Mouse (Mus musculus): ENCODE data around the gene Phf21a. TPM values are rescaled to one million over a fixed set of nuclear protein-coding genes. Genes with fewer than 3 reads are reported as not detected.
A peak's percentile ranks its signal among the peaks of the same experiment; 100 is the strongest.

The Phf21a gene
- total and polyA plus RNA-seq, 2 experiments from 2014 or later = 34.4 to 146 TPM

DNA sequence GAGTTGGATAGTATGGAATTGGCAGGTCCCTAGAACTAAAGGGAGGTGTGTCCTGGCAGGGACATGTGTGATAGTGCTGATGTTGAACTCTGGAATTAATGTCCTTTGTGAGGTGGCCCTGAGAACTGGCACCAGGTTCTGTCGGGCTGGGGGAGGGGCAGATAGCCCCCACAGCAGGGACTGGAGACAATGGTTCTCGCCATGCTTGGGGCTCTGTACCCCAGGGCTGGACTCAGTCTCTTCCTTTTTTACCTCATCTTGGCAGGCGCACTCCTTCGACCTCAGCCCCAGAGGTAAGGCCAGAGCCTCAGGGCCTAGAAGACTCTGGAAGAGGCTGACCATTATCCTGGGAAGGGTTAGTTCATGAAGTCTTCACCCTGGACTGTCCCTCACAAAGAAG, 289.8 kb downstream of the Phf21a start:
- ATAC-seq (no peak), DNase-seq (no peak)
- Histone ChIP-seq H3K9me3 (ENCODE audit: low read length) (no peaks in the 10 kb centered on the region), H3K9ac (no peak overlapping the region), H3K4me3 (ENCODE audit: low read depth, low read length) (no peak overlapping the region), H3K4me2 (ENCODE audit: low read depth) (no peak overlapping the region), H3K27ac (ENCODE audit: low read depth, low read length) (no peak overlapping the region), H3K4me1 (ENCODE audit: insufficient read depth) (peaks cover 2% of the 10 kb centered on the region; the same call in 1 of the 2 replicates), H3K36me3 (ENCODE audit: insufficient read depth) (peaks cover 95% of the 10 kb centered on the region), H3K27me3 (ENCODE audit: insufficient read depth, low read length) (no peaks in the 10 kb centered on the region)
- 89% methylated on average over 4 of the region's 4 CpGs for WGBS
- no peak for TF ChIP-seq CTCF (IDR thresholded peaks at IDR 0.05; ENCODE audit: low read depth)

DNA sequence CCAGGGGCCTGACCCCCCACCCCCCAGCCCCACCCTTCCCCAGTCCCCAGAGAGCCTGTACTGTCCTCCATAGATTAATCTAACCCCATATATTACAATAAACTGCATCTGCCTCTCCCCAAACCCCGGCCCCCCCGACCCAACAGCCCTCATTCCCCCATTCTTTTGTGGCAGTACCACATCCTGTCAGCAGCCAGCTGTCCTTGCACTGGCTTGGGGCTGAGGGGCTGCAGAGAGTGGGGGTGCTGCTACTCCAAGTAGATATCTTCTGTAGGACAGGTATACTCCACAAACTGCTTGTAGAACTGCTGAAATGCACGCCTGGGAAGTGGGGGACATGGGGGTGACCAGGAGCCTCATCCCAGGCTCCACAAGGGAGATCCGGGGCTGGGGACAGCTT, 291.2 kb downstream of the Phf21a start:
- Histone ChIP-seq H3K4me1 (ENCODE audit: insufficient read depth) (peaks cover 9% of the 10 kb centered on the region), H3K9ac (no peak overlapping the region), H3K4me3 (ENCODE audit: low read depth, low read length) (no peak overlapping the region), H3K4me2 (ENCODE audit: low read depth) (no peak overlapping the region), H3K27ac (ENCODE audit: low read depth, low read length) (no peak overlapping the region), H3K36me3 (ENCODE audit: insufficient read depth) (peaks cover 83% of the 10 kb centered on the region), H3K9me3 (ENCODE audit: low read length) (no peaks in the 10 kb centered on the region), H3K27me3 (ENCODE audit: insufficient read depth, low read length) (no peaks in the 10 kb centered on the region)
- TF ChIP-seq CTCF (IDR thresholded peaks at IDR 0.05; ENCODE audit: low read depth) = no peak
- 69% methylated on average over 4 of the region's 4 CpGs for WGBS
- ATAC-seq (no peak), DNase-seq (no peak)

DNA sequence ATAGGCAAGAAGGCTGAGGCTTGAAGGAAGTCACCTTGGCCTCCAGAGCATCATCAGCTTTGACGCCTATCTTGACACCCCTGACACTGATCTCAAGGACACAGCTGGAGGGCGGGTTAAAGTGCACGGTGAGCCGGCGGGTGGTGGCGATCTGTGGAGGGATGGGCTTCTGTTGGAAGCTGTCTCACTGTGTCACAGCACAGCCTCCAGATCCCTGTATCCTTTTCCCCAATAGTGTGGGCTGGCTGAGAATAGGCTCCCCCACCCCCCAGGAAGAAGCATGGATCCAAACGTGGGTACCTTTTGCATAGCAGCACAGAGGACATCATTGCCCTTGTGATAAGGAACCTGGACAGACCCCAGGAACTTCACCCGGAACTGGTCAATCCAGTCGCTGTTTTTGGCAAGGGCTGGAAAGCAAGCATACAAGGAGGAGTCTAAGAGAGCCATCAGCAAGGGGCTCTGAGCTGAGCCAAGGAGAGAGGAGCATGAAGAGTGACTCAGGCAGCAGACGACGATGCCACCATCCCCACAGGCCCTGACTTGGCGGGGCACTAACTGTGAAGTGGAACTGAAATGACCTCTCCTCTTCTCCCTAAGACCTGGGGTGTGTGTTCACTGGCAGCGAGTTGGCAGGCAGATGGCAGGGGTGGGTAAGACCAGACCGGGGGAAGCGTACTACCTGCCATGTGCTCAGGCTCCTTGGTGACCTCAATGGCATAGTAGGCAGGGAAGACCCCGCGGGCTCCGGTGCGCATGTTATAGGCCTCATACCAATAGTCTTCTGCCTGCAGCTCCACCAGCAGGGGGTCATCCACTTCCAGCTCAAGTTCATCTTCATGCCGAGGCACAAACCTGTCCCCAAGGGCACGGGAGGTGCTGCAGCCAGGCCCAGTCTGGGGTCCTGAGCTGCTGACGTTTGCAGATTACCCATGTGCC, 292.5 kb downstream of the Phf21a start:
- H3K27me3 ChIP-seq (ENCODE audit: insufficient read depth, low read length) = no peaks in the 10 kb centered on the region
- peaks cover 71% of the 10 kb centered on the region for H3K36me3 ChIP-seq (ENCODE audit: insufficient read depth)
- no peak overlapping the region for H3K9ac ChIP-seq
- H3K4me2 ChIP-seq (ENCODE audit: low read depth) = no peak overlapping the region
- WGBS = 86% methylated on average over 22 of the region's 22 CpGs
- ATAC-seq = no peak
- H3K4me1 ChIP-seq (ENCODE audit: insufficient read depth) = peaks cover 9% of the 10 kb centered on the region
- no peak overlapping the region for H3K4me3 ChIP-seq (ENCODE audit: low read depth, low read length)
- no peaks in the 10 kb centered on the region for H3K9me3 ChIP-seq (ENCODE audit: low read length)
- TF ChIP-seq CTCF (IDR thresholded peaks at IDR 0.05; ENCODE audit: low read depth) = no peak
- DNase-seq = no peak
- no peak overlapping the region for H3K27ac ChIP-seq (ENCODE audit: low read depth, low read length)

DNA sequence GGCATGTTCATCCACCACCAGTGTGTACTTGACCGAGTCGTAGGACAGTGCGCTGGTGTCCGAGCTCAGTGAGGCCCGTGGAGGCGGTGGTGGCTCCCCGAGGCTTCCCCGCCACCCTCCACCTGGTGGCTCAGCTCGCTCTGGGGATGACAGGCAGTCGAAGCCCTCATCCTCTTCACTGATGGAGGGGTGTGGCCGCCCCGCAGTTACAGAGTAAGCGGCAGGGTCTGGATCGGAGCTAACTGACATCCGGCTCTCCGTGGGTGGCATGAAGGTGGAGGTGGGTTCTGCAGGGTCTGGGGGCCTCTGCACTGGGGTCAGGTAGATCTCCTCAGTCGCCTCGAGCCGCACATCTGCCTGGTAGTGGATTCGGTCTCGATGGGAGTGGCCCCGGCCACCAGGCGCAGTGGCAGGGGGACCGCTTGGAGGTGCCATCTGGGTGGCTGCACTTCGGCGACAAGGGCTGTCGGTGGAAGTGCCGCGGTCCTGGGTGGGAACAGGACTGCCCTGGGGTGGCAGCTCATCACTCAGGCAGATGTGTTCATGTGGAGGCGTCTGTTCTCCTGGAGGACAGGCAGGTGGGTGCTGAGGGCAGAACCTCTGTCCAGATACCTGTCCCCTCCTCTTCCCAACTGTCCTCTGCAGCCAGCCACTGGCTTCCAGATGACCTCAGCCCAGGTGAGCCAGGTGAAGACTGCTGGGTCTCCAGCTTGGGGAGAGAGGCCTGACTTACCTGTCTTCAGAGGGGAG, 294.1 kb downstream of the Phf21a start:
- Histone ChIP-seq H3K36me3 (ENCODE audit: insufficient read depth) (peaks cover 54% of the 10 kb centered on the region), H3K4me2 (ENCODE audit: low read depth) (0 out of 2 replicates have a peak overlapping the region, but pooled peaks have one; percentile 87)
- WGBS = 89% methylated on average over 30 of the region's 30 CpGs

DNA sequence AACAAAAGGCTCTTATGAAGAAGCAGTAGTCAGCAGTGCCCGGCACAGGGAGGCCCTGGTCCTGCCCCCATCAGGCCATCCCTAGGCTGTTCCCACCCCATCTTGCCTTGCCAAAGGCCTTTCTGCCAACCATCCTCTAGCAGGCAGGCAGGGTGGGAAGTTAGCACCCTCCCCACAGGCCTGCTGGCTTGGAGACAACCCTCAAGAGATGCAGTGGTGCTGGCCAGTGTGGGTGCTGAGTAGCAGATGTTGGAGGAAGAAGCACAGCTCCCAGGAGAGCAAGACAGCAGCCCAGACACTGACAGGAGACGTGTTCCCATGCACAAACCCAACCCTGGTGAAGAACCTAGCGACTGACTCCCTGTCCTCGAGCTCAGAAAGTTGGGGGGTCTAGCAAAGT, 294.7 kb downstream of the Phf21a start:
- no peak for ATAC-seq
- DNase-seq = no peak
- peak overlapping the region; percentile 53; the same call in 1 of the 2 replicates for H3K4me3 ChIP-seq (ENCODE audit: low read depth, low read length)
- H3K4me2 ChIP-seq (ENCODE audit: low read depth) = peak overlapping the region; percentile 87
- peaks cover 25% of the 10 kb centered on the region for H3K4me1 ChIP-seq (ENCODE audit: insufficient read depth)
- no peak for TF ChIP-seq CTCF (IDR thresholded peaks at IDR 0.05; ENCODE audit: low read depth)
- no peaks in the 10 kb centered on the region for H3K9me3 ChIP-seq (ENCODE audit: low read length)
- H3K27ac ChIP-seq (ENCODE audit: low read depth, low read length) = no peak overlapping the region
- no peak overlapping the region for H3K9ac ChIP-seq
- H3K27me3 ChIP-seq (ENCODE audit: insufficient read depth, low read length) = no peaks in the 10 kb centered on the region
- H3K36me3 ChIP-seq (ENCODE audit: insufficient read depth) = peaks cover 48% of the 10 kb centered on the region
- 69% methylated on average over 4 of the region's 4 CpGs for WGBS

More for the DNA sequence above, 294.1 kb downstream of the Phf21a start:
- TF ChIP-seq CTCF (IDR thresholded peaks at IDR 0.05; ENCODE audit: low read depth) = no peak
- Histone ChIP-seq H3K27ac (ENCODE audit: low read depth, low read length) (no peak overlapping the region), H3K27me3 (ENCODE audit: insufficient read depth, low read length) (no peaks in the 10 kb centered on the region), H3K4me3 (ENCODE audit: low read depth, low read length) (no peak overlapping the region), H3K4me1 (ENCODE audit: insufficient read depth) (peaks cover 19% of the 10 kb centered on the region), H3K9ac (no peak overlapping the region), H3K9me3 (ENCODE audit: low read length) (no peaks in the 10 kb centered on the region)
- no peak for DNase-seq
- ATAC-seq = no peak

DNA sequence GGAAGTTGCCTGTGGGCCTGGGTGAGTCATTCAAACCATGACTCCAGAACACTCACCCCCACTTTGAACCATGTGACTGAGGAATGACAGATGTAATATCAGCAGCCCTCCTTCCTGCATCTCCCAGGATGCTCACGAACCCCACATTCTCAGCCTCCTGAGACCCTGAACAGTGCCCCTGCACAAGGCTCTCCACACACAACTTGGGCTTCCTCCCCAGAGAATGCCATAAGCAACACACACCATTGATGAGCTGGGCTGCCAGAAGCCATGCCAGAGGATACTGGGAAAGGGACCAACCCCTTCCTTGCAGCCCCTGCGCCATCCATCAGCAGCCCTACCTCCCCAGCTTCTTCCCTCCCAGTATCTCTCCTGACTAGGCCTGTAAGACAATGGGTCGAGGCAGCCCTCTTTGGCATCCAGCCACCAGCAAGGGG, 295.2 kb downstream of the Phf21a start:
- no peaks in the 10 kb centered on the region for H3K9me3 ChIP-seq (ENCODE audit: low read length)
- peak overlapping the region; percentile 53 for H3K4me3 ChIP-seq (ENCODE audit: low read depth, low read length)
- H3K27ac ChIP-seq (ENCODE audit: low read depth, low read length) = peak overlapping the region; percentile 89
- H3K4me2 ChIP-seq (ENCODE audit: low read depth) = peak overlapping the region; percentile 87
- WGBS = 26% methylated on average over 3 of the region's 3 CpGs
- TF ChIP-seq CTCF (IDR thresholded peaks at IDR 0.05; ENCODE audit: low read depth) = no peak
- DNase-seq = no peak
- no peaks in the 10 kb centered on the region for H3K27me3 ChIP-seq (ENCODE audit: insufficient read depth, low read length)
- H3K4me1 ChIP-seq (ENCODE audit: insufficient read depth) = peaks cover 29% of the 10 kb centered on the region
- peak overlapping the region; percentile 71 for H3K9ac ChIP-seq
- no peak for ATAC-seq
- peaks cover 44% of the 10 kb centered on the region for H3K36me3 ChIP-seq (ENCODE audit: insufficient read depth)
